Mouse (Mus musculus): ENCODE data around the gene Fxyd3.

Fxyd3 gene

GRCm38 (mm10) chr7:31041662-31042315 lies 34.7 kb downstream of the Fxyd3 start:
- DNase-seq, result peak; percentile 49

- DNase-seq, result no peak
These were observed 35.5 kb downstream of the Fxyd3 start for GRCm38 (mm10) chr7:31041023-31041407.

GRCm38 (mm10) chr7:31040281-31041022 lies 36.1 kb downstream of the Fxyd3 start:
- DNase-seq, result no peak

GRCm38 (mm10) chr7:31039011-31039410 lies 37.5 kb downstream of the Fxyd3 start:
- DNase-seq, result no peak

GRCm38 (mm10) chr7:31037675-31038074 lies 38.8 kb downstream of the Fxyd3 start:
- DNase-seq, result no peak

GRCm38 (mm10) chr7:31036917-31037316 lies 39.6 kb downstream of the Fxyd3 start:
- DNase-seq, result no peak

- DNase-seq, result no peak
These were observed 41.2 kb downstream of the Fxyd3 start for GRCm38 (mm10) chr7:31035291-31035690.

GRCm38 (mm10) chr7:31034789-31035188 lies 41.7 kb downstream of the Fxyd3 start:
- DNase-seq, result no peak

GRCm38 (mm10) chr7:31033409-31034165 lies 42.9 kb downstream of the Fxyd3 start:
- peak; percentile 23 for DNase-seq

GRCm38 (mm10) chr7:31031731-31032130 lies 44.8 kb downstream of the Fxyd3 start:
- DNase-seq, result no peak

GRCm38 (mm10) chr7:31030717-31031116 lies 45.8 kb downstream of the Fxyd3 start:
- DNase-seq, result no peak

- DNase-seq, result no peak
These were observed 47.9 kb downstream of the Fxyd3 start for GRCm38 (mm10) chr7:31028609-31029008.
